24 mouse cellular contexts compared by ENCODE assay signal in genomic region chr12:17536222-17536621, GRCm38 (mm10). TPM values are rescaled to one million over a fixed set of nuclear protein-coding genes. Genes with fewer than 3 reads are reported as not detected.
DNase-seq lines count a peak whose midpoint lies in the region; ATAC-seq and TF ChIP-seq lines count a peak whose summit lies in the region.
"Had no signal": no experiment of that assay in that cellular context is flagged by ENCODE, and none has a peak within 500 bp of the region (broad histone marks: within the 10 kb centered on the region; RNA-seq: fewer than 3 reads in every experiment).

No protein-coding gene starts in this region.

- 73% methylated on average over 3 of the region's 3 CpGs for WGBS in liver, embryonic 13.5 days (ENCODE audit: insufficient replicate concordance)
- WGBS in hindbrain, embryonic 13.5 days = 93% methylated on average over 3 of the region's 3 CpGs

- no peaks in the 10 kb centered on the region for H3K27me3 ChIP-seq in liver, embryonic 13.5 days
- no peaks in the 10 kb centered on the region for H3K27me3 ChIP-seq in MEL (ENCODE audit: control insufficient read depth in 1 of 2, insufficient read depth in 2 of 2, low read length in 2 of 2)
- no peaks in the 10 kb centered on the region for H3K27me3 ChIP-seq in hindbrain, embryonic 13.5 days
- H3K27me3 ChIP-seq: embryonic facial prominence, embryonic 13.5 days; embryonic facial prominence, embryonic 15.5 days; forebrain, embryonic 12.5 days had no signal

- peak overlapping the region; percentile 97 for H3K27ac ChIP-seq in liver, embryonic 13.5 days
- H3K27ac ChIP-seq in ES-E14 (ENCODE audit: insufficient read depth, low read depth, low read length, poor library complexity, severe bottlenecking) = no peak overlapping the region
- peak overlapping the region; percentile 49 for H3K27ac ChIP-seq in MEL (ENCODE audit: control insufficient read depth, low read depth, low read length)
- no peak overlapping the region for H3K27ac ChIP-seq in hindbrain, embryonic 13.5 days
- H3K27ac ChIP-seq: embryonic facial prominence, embryonic 13.5 days; embryonic facial prominence, embryonic 15.5 days; forebrain, embryonic 10.5 days; forebrain, embryonic 12.5 days had no signal

- in situ Hi-C loops in ES-E14 (cut with MboI; ENCODE audit: low sequenced_read_pairs in 2 of 2, unreplicated experiment in 2 of 2) = loop anchor here in 1 of 2 experiments (10.0 kb wide), 1 partner anchor 51 kb away; no protein-coding TSS in a partner anchor

- no peaks in the 10 kb centered on the region for H3K79me2 ChIP-seq in MEL (ENCODE audit: control insufficient read depth, insufficient read depth, low read length, poor library complexity)

- no peak for TF ChIP-seq POLR2A in MEL (IDR thresholded peaks at IDR 0.05; ENCODE audit: control insufficient read depth in 1 of 2, insufficient read depth in 1 of 2, low read depth in 1 of 2, low read length in 2 of 2, poor library complexity in 1 of 2)

- H3K36me3 ChIP-seq in liver, embryonic 13.5 days = no peaks in the 10 kb centered on the region
- H3K36me3 ChIP-seq in ES-E14 (ENCODE audit: control insufficient read depth, insufficient read depth, low read length, poor library complexity, severe bottlenecking) = no peaks in the 10 kb centered on the region
- peaks cover 0 to 43% of the 10 kb centered on the region in 2 experiments; a peak in 2 of 4 replicates for H3K36me3 ChIP-seq in MEL (ENCODE audit: control insufficient read depth in 1 of 2, insufficient read depth in 2 of 2, low read length in 2 of 2)
- no peaks in the 10 kb centered on the region for H3K36me3 ChIP-seq in hindbrain, embryonic 13.5 days
- H3K36me3 ChIP-seq: embryonic facial prominence, embryonic 13.5 days; embryonic facial prominence, embryonic 15.5 days; forebrain, embryonic 10.5 days; forebrain, embryonic 12.5 days; G1E had no signal

- H3K4me3 ChIP-seq in liver, embryonic 13.5 days (replicated peaks) = no peak overlapping the region
- H3K4me3 ChIP-seq in ES-E14 (ENCODE audit: insufficient read depth in 1 of 2, low read depth in 1 of 2, low read length in 2 of 2, poor library complexity in 1 of 2, severe bottlenecking in 1 of 2) = no peak overlapping the region
- H3K4me3 ChIP-seq in MEL (ENCODE audit: control insufficient read depth in 1 of 2, insufficient read depth in 1 of 2, low read depth in 2 of 2, low read length in 2 of 2) = no peak overlapping the region
- no peak overlapping the region for H3K4me3 ChIP-seq in hindbrain, embryonic 13.5 days
- H3K4me3 ChIP-seq: embryonic facial prominence, embryonic 13.5 days; embryonic facial prominence, embryonic 15.5 days; erythroblast, embryonic 14.5 days; forebrain, embryonic 10.5 days; forebrain, embryonic 12.5 days had no signal

- no peak overlapping the region for H3K9ac ChIP-seq in liver, embryonic 13.5 days
- H3K9ac ChIP-seq in ES-E14 (ENCODE audit: insufficient read depth, low read depth, low read length, poor library complexity, severe bottlenecking) = no peak overlapping the region
- H3K9ac ChIP-seq in MEL (ENCODE audit: control insufficient read depth, low read depth, low read length, poor library complexity, severe bottlenecking) = no peak overlapping the region
- H3K9ac ChIP-seq in hindbrain, embryonic 13.5 days = no peak overlapping the region
- H3K9ac ChIP-seq: embryonic facial prominence, embryonic 13.5 days; embryonic facial prominence, embryonic 15.5 days; forebrain, embryonic 12.5 days had no signal

- no peak for DNase-seq in liver, embryonic 13.5 days
- no peak for DNase-seq in liver
- DNase-seq in ES-E14 (ENCODE audit: low read depth, low spot score) = no peak
- no peak for DNase-seq in MEL (ENCODE audit: low read depth, low spot score)
- DNase-seq in urinary bladder, postnatal 25 days (ENCODE audit: low spot score) = no peak
- DNase-seq: adrenal gland, adult 2 months; adrenal gland, postnatal 10 days; adrenal gland, postnatal 25 days; cerebellum, adult 11 months; cerebellum, adult 18-20 months; cerebellum, adult 8-10 months; cerebellum, adult 9-11 months; cerebellum, postnatal 14 days; cerebellum, postnatal 36 days; embryo, embryonic 11 days had no signal

- no peak for TF ChIP-seq RAD21 in MEL (IDR thresholded peaks at IDR 0.05; ENCODE audit: low read depth, low read length)

- no peak for ATAC-seq in liver, embryonic 13.5 days (ENCODE audit: low read depth)
- ATAC-seq in hindbrain, embryonic 13.5 days (ENCODE audit: low FRiP score) = no peak
- ATAC-seq: forebrain, embryonic 14.5 days; forebrain, embryonic 16.5 days had no signal

- H3K4me2 ChIP-seq in liver, embryonic 13.5 days = no peak overlapping the region
- no peak overlapping the region for H3K4me2 ChIP-seq in hindbrain, embryonic 13.5 days
- H3K4me2 ChIP-seq: embryonic facial prominence, embryonic 13.5 days; embryonic facial prominence, embryonic 15.5 days; forebrain, embryonic 12.5 days had no signal

- peak; percentile 53 to 69 for TF ChIP-seq EP300 in MEL (IDR thresholded peaks at IDR 0.05; ENCODE audit: low read depth in 1 of 2, low read length in 2 of 2)

- TF ChIP-seq CTCF in MEL (IDR thresholded peaks at IDR 0.05 in 2 of 3, conservative IDR thresholded peaks at IDR 0.05 in 1 of 3; ENCODE audit: control insufficient read depth in 1 of 3, insufficient read depth in 1 of 3, low read depth in 2 of 3, low read length in 3 of 3, poor library complexity in 1 of 3, severe bottlenecking in 1 of 3) = no peak

- peaks cover 74% of the 10 kb centered on the region for H3K4me1 ChIP-seq in liver, embryonic 13.5 days (replicated peaks)
- H3K4me1 ChIP-seq in ES-E14 (ENCODE audit: control insufficient read depth in 2 of 2, insufficient read depth in 2 of 2, low read length in 2 of 2, poor library complexity in 1 of 2) = no peaks in the 10 kb centered on the region
- H3K4me1 ChIP-seq in MEL (ENCODE audit: control insufficient read depth in 1 of 2, insufficient read depth in 2 of 2, low read length in 2 of 2) = peaks cover 18 to 47% of the 10 kb centered on the region in 2 experiments
- H3K4me1 ChIP-seq in hindbrain, embryonic 13.5 days (replicated peaks) = no peaks in the 10 kb centered on the region
- H3K4me1 ChIP-seq: embryonic facial prominence, embryonic 13.5 days; embryonic facial prominence, embryonic 15.5 days; forebrain, embryonic 10.5 days; forebrain, embryonic 12.5 days had no signal

- no peaks in the 10 kb centered on the region for H3K9me3 ChIP-seq in liver, embryonic 13.5 days (replicated peaks)
- H3K9me3 ChIP-seq in ES-E14 (ENCODE audit: control insufficient read depth, insufficient read depth, low read depth, low read length) (no peaks in the 10 kb centered on the region), MEL (replicated peaks; ENCODE audit: insufficient read depth, low read length) (no peaks in the 10 kb centered on the region)
- no peaks in the 10 kb centered on the region for H3K9me3 ChIP-seq in hindbrain, embryonic 13.5 days
- H3K9me3 ChIP-seq: embryonic facial prominence, embryonic 13.5 days; embryonic facial prominence, embryonic 15.5 days; forebrain, embryonic 10.5 days; forebrain, embryonic 12.5 days; G1E had no signal

TF ChIP-seq in ES-E14, 5 proteins besides CTCF, POLR2A, EP300 and RAD21:
- TF ChIP-seq ZNF384 (IDR thresholded peaks at IDR 0.05; ENCODE audit: low read depth, low read length) = 0 out of 2 replicates have a peak, but pooled peaks have one; percentile 55
- TF ChIP-seq CHD2 (IDR thresholded peaks at IDR 0.05; ENCODE audit: low read depth, low read length) = no peak

TF ChIP-seq in MEL, 35 proteins besides CTCF, POLR2A, EP300 and RAD21:
- TF ChIP-seq GABPA (IDR thresholded peaks at IDR 0.05; ENCODE audit: low read depth, low read length) = no peak
- TF ChIP-seq GATA1 (IDR thresholded peaks at IDR 0.05; ENCODE audit: low read depth, low read length) = peak; percentile 36; the same call in 1 of the 2 replicates
- peak; percentile 10; the same call in 1 of the 2 replicates for TF ChIP-seq TAL1 (IDR thresholded peaks at IDR 0.05; ENCODE audit: low read length)
- TF ChIP-seq CHD2 (IDR thresholded peaks at IDR 0.05; ENCODE audit: low read length) = no peak
- TF ChIP-seq TCF12 (IDR thresholded peaks at IDR 0.05; ENCODE audit: low read depth, low read length) = 0 out of 2 replicates have a peak, but pooled peaks have one; percentile 12
- TF ChIP-seq USF2 (IDR thresholded peaks at IDR 0.05; ENCODE audit: borderline replicate concordance in 1 of 2, insufficient read depth in 1 of 2, low read depth in 1 of 2, low read length in 2 of 2) = no peak
- TF ChIP-seq ZMIZ1 (IDR thresholded peaks at IDR 0.05; ENCODE audit: low read depth, low read length) = no peak
- no peak for TF ChIP-seq ZC3H11A (IDR thresholded peaks at IDR 0.05; ENCODE audit: low read depth, low read length)
- TF ChIP-seq E2F4 (IDR thresholded peaks at IDR 0.05; ENCODE audit: borderline replicate concordance, low read depth, low read length) = no peak
- no peak for TF ChIP-seq MEF2A (IDR thresholded peaks at IDR 0.05; ENCODE audit: extremely low read depth, insufficient replicate concordance, low read depth, low read length, poor library complexity, severe bottlenecking)
- 0 out of 2 replicates have a peak, but pooled peaks have one; percentile 23 for TF ChIP-seq ETS1 (IDR thresholded peaks at IDR 0.05; ENCODE audit: low read depth, low read length)
- no peak for TF ChIP-seq USF1 (IDR thresholded peaks at IDR 0.05; ENCODE audit: low read depth, low read length)
- TF ChIP-seq NELFE (IDR thresholded peaks at IDR 0.05; ENCODE audit: low read depth, low read length) = no peak
- peak; percentile 91 for TF ChIP-seq ZNF384 (IDR thresholded peaks at IDR 0.05; ENCODE audit: low read depth, low read length)

RNA-seq across cellular contexts. Expression of gene Odc1, which starts 8.4 kb away (rescaled TPM):
- polyA plus RNA-seq in liver, embryonic 13.5 days (2015; fragmentation: Nextera tagmentation; extraction: Ambion mirVana) = 465 and 535 TPM in 2 replicates
- total RNA-seq in ES-E14 (2012; rRNA removed) (822 and 869 TPM in 2 replicates), MEL (2012; rRNA removed) (591 and 677 TPM in 2 replicates)
- polyA plus RNA-seq in MEL (2012; ENCODE audit: insufficient read depth in 1 of 2, insufficient read length in 2 of 2, low read depth in 1 of 2, low replicate concordance in 2 of 2, missing spikeins in 1 of 2) = 100 to 1,000 TPM; 639 to 720 TPM
- 148 and 155 TPM in 2 replicates for polyA plus RNA-seq in hindbrain, embryonic 13.5 days (2015; fragmentation: Nextera tagmentation; extraction: Ambion mirVana)

Comparison
In these comparisons a context has a peak if more than half of its experiments do, and no peak if none do; other contexts are left out.
1. H3K27ac ChIP-seq: peak in liver, embryonic 13.5 days (single experiment) and MEL (single experiment); none in ES-E14 (single experiment) and hindbrain, embryonic 13.5 days (single experiment).